Mouse (Mus musculus): ENCODE measurements around the gene Gpr25.

Gpr25 gene

DNA sequence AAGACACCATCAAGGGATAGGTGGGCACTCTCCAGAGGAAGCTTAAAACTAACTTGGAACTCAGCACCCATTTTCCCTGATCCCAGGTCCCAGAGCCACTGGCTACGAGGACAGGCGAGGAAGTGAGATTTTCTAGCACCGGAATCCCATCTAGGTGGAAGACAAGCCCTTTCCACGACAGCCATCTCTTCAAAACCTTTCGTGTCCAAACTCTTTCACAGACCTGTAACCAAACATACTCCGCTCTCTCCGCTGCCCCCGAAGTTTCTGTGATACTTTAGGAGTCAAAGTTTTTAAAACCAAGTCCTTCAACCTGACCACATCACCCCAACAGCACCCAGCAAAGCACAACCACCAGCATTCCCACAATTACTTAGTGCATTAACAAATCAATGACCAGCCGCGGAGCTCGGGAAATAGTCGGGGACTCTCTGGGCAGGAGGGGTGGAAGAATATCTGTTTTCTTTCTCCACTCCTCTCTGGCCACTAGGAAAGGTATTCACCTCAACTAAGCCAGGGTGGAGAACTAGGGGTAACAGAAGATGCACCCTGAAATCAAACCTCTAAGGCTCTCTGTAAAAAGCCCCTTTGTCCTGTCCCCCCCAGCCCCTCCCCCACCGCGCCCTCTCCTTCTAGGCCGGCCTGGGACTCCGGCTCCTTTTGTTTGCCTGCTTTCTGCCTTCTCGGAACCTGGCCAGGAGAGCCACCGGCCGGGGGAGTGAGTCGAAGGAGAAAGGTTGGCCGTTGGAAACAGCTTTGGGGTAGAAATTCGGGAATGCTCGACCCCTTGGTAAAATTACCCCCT is 27.5 kb downstream of the Gpr25 start:
- DNase-seq, result no peak

DNA sequence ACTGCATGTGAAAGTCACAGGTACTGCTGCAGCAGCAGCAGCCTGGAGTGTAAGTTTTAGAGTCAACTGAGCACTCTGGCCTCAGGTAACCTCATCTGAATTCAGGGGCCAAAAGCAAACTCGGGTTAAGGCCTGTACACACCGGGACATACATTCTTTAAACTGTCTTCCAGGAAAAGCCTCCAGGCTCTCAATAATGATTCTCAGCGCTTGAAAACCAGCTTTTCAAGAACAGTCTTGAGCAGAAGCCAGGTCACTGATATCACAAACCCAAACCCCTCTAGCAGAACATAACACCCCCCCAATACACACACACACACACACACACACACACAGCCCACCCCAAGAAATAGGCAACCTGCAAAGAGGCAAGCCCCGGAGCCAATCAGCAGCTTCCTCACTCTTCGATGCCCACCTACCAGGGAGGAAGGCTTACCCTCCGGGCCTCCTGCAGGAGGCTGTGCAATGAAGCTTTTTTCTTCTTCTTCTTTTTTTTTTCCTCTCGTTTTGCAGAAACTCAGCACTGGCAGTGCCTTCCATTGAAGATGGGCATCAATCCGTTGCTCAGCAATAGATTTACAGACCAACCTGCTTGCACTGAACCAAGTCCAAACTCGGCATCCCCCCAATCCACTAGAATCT is 28.3 kb downstream of the Gpr25 start:
- DNase-seq, result no peak

DNA sequence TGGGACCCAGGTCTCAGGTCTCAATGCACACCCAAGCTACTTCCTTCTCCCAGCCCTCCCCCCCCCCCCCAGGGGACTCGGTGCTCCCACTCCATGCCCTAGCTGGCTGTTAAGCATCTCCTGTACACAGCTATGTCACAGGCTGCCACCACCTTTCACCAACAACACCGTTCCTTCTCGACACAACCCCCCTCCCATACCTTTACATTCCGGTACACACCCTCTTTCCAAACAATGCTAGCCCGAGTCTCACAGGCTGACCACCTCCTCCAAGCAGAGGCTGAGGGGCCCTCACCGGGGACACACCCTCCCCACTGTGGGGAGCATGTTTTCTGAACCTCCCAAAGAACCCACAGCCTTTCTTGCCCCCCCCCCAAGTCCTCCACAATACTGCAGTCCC is 29.1 kb downstream of the Gpr25 start:
- DNase-seq, result no peak

DNA sequence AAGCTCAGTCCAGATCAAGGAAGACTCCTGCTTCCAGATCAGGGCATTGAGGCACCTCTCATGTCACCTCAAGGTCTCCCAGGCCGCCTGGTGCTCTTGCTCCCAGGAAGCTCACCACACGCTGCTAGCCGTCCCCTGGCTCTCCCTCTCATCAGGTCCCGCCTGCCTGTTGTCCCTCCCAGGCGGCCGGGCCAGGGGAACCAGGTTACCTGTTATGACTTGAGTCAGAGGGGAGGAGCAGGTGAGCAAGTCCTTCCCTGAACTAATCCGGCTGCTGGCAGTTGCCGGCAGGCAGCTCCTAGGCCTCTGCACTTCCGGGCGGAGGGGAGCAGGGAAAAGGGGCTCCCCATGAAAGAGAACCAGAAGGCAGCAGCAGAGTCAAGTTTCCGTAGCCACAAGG is 30.5 kb downstream of the Gpr25 start:
- no peak for DNase-seq

DNA sequence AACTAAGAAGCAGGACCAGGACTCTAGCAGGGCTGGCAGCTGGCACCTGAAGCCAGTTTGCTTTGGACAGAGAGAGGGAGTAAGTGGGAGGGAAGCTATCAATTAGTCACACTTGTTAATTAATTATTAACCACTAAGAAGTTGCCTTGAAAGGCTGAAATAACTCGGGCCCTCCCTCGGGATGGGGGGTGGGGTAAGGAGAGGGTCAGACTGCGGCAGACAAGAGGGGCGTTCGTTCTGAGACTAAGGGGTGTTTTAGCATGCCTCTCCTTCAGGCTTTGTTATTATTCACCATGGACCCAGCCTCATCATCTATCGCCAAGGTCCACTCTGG is 31.7 kb downstream of the Gpr25 start:
- DNase-seq, result no peak

DNA sequence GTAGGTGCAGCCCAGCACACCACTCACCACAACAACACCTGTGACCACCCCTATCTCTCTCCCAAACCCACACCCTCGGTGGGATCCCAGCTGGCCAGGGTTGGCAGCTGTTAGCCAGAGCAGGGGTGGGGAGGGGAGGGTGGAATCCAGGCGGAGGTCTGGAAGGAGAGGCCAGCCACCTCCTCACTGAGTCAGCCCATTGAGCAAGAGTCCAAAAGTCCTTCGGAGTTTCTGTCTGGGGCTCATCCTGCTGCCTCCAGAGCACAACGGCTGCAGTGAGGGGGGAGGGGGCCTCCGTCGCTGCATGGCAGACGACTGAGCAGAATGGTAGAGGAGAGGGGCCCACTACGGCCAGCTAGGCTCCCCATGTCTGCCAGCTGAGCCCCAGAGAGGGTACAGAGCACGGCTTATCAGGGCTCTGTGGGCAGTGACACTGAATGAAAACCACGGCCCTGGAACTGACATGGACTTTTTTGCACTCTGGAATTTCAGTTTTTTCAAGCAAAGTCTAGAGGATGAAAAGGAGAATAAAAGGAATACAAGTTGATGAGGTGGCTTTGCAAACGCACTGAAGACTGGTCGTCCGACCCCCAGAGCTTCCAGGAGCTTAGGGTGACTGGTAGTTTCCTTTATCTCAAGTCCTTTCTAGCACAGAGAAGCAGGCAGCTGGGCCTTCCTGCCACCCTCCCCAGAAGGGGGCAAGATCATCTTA is 32.2 kb downstream of the Gpr25 start:
- DNase-seq, result no peak

DNA sequence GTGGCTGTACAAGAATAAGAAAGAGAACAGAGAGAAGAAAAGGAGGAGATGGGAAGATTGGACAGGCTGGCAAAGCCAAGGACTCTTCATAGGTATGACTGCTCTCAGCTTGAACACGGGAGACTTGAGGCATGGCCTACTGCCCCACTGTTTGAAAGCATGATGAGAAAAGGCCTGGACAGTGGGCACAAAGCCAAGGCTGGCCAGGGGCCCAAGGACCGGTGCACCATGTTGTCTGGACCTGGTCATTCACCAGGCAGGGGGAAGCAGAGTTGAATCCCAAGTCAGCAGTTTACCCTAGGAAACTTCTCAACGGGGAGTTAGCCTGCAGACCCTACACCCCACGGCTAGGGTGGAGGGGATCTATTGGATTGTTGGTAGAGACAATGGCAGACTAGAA is 32.8 kb downstream of the Gpr25 start:
- DNase-seq, result no peak

DNA sequence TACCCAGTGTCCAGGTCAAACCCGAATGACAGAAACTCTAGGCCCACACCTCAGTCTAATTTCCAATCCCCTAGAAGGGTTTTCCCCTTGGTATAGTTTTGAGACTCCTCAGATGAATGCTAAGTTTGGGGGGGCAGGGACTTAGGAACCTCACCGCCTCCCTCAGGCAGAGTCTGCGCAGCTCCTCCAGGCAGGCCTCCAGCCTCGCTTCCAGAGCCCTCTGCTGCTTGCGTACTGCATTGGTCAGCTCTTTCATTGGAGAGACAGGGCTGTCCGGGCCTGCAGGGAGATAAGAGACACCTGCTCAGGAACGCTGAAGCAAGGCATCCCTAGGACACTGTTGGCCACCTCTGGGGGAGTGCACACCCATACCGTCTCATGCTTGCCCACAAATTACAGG is 34.0 kb downstream of the Gpr25 start:
- no peak for DNase-seq

DNA sequence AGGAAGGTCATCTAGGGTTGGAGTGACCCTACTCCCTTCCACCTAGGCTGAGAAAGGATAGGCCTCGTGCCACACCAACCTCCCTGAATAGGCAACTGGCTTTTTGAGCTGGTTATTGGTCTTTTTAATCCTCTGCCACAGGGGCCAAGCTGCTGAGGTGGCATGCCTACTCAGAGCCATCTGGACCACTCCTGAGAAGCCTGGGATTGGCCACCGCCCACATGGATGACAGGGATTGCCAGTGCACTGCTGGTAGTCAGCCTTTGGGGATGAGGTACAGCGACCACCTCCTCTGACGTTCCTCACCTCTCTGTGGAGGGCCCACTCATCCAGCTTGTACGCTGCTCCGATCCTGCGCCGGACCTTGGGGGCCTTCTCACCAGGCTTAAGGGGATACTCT is 34.8 kb downstream of the Gpr25 start:
- no peak for DNase-seq

DNA sequence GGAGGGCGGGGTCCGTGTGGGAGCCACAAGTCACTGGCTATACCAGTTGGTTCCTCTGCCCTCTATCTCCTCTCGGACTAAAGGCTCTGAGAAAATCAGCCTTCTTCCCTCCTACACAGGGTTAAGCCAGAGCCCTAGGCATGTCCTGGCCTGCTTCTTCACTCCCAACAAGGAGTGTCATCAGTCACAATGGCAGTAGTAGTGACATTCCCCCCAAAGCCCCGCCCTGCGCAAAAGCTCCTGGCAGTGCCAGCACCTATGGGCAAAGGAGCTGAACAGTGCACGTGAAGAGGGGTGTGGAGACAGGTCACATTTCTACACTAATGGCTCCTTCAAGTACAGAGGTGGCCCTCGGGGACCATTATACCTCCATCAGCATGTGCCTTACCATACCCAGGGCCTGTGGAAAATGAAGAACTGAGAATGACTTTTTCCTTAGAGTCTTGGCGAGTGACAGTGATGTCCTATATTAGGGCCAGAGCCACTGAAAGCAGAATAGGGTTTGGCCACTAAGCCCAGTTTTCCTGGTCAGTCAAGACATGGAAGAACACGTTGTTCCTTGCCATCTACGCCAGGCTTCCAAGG is 36.8 kb downstream of the Gpr25 start:
- DNase-seq, result no peak

DNA sequence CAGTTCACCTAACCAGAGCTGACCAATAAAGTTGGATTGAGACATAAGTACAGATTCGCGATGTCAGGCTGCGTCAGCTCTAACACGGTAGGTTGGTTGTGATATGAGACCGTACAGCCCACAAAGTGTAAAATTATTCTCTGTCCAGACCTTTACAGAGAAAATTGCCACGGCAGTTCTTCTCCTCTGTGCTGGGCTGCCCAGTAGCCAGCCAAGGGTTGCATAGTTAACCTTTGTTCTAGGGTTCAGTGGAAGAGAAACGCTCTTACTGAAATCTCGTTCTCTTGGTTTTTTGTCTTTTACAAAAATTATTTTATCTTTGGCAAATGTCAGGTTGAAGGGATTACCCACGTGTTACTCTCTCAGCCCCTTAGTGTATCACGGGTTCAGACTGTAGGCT is 38.3 kb downstream of the Gpr25 start:
- no peak for DNase-seq

DNA sequence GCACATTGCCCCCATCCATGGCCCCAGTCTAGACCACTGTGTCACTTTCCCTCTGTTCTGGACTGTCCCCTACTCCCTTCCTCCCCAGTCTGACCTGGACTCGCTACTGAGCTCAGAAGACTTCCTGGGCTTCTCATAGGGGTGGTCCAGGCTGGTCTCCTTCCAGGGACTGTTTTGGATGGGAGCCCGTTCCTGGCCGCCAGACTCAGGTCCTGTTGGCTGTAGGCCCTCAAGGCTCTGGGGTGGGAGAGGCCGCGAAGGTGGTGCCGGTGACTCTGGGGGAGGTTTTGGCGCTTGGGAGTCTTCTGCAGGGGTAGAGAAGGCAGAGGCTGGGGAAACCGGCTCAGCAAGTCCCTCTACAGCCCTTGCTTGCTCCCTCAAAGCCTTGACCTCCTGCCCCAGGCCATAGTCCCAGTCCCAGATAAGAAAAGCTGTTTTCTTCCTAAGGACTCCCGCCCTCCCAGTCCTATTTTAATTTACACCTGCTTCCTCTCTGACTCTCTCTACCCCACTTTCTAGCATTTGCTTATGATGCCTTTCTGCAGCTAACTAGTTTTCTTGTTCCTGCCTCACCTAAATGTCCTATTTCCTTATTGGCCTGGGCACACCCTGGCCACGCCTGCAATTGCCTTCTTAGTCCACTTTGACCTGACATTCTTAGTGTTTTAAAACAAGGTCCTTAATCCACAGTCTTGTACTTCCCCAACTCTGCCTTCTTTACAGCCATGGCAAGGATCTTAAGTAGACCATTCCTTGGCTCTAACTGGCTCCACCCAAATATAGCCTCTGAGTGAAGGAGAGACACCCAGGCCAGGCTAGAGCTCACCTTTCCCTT is 40.4 kb downstream of the Gpr25 start:
- DNase-seq, result no peak

DNA sequence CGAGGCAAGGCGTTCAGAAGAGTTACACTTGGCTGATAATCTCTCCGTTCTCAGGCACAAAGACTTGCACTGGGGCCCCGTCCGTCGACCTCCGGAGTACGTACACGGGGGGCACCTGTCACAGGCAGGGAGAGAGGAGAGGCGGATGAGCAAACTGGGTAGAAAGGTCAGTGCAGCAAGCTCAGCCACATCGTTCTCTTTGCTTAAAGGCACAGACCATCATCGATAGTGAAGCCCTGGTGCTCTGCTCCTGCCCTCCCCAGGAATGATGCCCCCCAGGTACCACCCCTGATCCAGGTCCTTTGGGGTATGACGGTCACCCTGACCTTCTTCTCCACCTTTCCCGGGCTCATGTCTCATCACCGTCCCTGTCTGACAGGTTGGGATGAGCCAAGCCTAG is 46.4 kb downstream of the Gpr25 start:
- no peak for DNase-seq

DNA sequence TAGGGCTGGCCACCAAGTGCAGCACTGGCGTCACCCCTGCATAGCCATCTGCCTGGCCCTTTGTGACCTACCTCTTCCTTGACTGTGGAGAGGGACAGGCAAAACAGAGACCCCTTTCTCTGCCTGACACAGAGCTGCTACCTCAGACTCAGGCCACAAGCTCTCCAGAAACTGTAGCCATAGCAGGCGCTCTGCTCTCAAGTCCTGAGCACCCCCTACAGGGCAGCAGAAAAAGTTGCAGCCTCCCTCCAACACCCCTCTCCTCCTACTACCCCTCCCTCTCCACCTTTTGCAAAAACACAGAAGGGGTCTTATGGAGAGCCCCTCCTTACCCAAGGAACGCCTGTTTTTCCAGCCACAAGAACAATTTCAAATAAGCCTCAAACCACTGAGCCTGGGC is 47.9 kb downstream of the Gpr25 start, which contains the start of gene Mroh3:
TSS of gene Mroh3 (minus strand) at position 26 of the 400 bp plus-strand sequence.
- peak in 1 of 2 experiments; percentile 20 for DNase-seq
